Mouse (Mus musculus) embryonic fibroblast, embryonic 13.5 days (primary cell): Measurements from ENCODE around the gene Cd7.

Experiments used
- CTCF ChIP-seq: IDR thresholded peaks from 2 replicates; pipeline ENCODE4 v1.5.1; 2011; ENCODE audit warnings: mild to moderate bottlenecking, control low read depth, low read length, moderate library complexity, borderline replicate concordance; ENCODE audit not compliant: insufficient read depth
- POLR2A ChIP-seq: IDR thresholded peaks from 2 replicates; pipeline ENCODE4 v1.6.1; 2011; ENCODE audit warnings: low read depth, mild to moderate bottlenecking, control low read depth, low read length, moderate library complexity

DNA sequence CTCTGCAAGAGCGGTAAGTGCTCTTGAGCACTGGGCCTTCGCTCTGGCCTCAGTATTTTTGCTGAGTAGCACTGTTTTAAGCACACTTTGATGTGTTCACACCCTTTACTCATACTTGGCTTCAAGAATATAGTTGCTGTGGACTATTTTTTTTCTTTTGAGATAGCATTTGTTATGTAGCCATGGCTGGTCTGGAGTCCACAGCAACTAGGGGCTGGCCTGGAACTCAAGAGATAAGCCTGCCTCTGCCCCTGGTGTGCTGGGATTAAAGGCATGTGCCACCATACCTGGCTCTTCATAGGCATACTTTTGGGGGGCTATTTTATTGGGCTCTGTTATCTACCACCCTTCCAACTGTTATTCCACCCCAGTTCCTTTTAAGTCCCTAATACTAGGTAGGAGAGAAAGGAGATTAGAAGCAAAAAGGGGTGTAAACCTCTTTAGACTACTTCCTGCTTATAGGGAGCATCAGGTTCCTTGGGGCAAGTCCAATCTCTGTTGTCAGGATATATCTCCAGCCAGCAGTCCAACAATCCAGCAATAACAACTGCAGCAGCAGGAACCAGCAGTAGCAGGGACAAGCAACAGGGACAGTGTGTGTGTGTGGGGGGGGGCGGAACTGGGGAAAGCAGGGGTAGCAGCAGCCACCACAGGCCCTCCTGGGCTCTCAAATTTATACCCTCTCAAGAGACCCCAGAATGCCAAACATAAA, 29.0 kb downstream of the Cd7 start:
- TF ChIP-seq CTCF (no peak), POLR2A (no peak)
